Mouse (Mus musculus) layer of hippocampus, adult 11-12 months (tissue): Measurements from ENCODE around the gene Hsd3b4.
"Not testable (repeated sequence)": the region's sequence is repeated elsewhere in the genome, so short reads cannot be mapped to it uniquely, and the experiment has no call there.

Experiments used
- DNase-seq: peaks from one replicate; pipeline ENCODE4 v3.0.0; 2022; ENCODE audit warnings: low spot score

Hsd3b4 gene

GRCm38 (mm10) chr3:98510414-98510813 is at the start of gene Hsd3b4:
Gene Hsd3b4 (minus strand): TSS chr3:98510514.
- DNase-seq = not testable (repeated sequence)

- not testable (repeated sequence) for DNase-seq
These were observed 40.5 kb upstream of the Hsd3b4 start for GRCm38 (mm10) chr3:98550832-98551231.

- not testable (repeated sequence) for DNase-seq
These were observed 39.9 kb upstream of the Hsd3b4 start for GRCm38 (mm10) chr3:98550215-98550614.

GRCm38 (mm10) chr3:98548495-98548894 is 38.2 kb upstream of the Hsd3b4 start:
- not testable (repeated sequence) for DNase-seq

- not testable (repeated sequence) for DNase-seq
These were observed 37.3 kb upstream of the Hsd3b4 start for GRCm38 (mm10) chr3:98547641-98548040.

- DNase-seq = not testable (repeated sequence)
These were observed 14.7 kb upstream of the Hsd3b4 start for GRCm38 (mm10) chr3:98524978-98525377.

- DNase-seq = not testable (repeated sequence)
These were observed 14.2 kb upstream of the Hsd3b4 start for GRCm38 (mm10) chr3:98524552-98524951.

- not testable (repeated sequence) for DNase-seq
These were observed 12.5 kb upstream of the Hsd3b4 start for GRCm38 (mm10) chr3:98522779-98523178.

- not testable (repeated sequence) for DNase-seq
These were observed 3.1 kb downstream of the Hsd3b4 start for GRCm38 (mm10) chr3:98507229-98507628.

GRCm38 (mm10) chr3:98497401-98497800 is 12.9 kb downstream of the Hsd3b4 start:
- not testable (repeated sequence) for DNase-seq

- DNase-seq = not testable (repeated sequence)
These were observed 13.6 kb downstream of the Hsd3b4 start for GRCm38 (mm10) chr3:98496762-98497161.

- DNase-seq = not testable (repeated sequence)
These were observed 15.3 kb downstream of the Hsd3b4 start for GRCm38 (mm10) chr3:98495055-98495454.

GRCm38 (mm10) chr3:98494184-98494583 is 16.1 kb downstream of the Hsd3b4 start:
- not testable (repeated sequence) for DNase-seq

GRCm38 (mm10) chr3:98471499-98471898 is 38.8 kb downstream of the Hsd3b4 start:
- DNase-seq = not testable (repeated sequence)

GRCm38 (mm10) chr3:98471057-98471456 is 39.3 kb downstream of the Hsd3b4 start:
- not testable (repeated sequence) for DNase-seq

GRCm38 (mm10) chr3:98469323-98469722 is 41.0 kb downstream of the Hsd3b4 start:
- not testable (repeated sequence) for DNase-seq

GRCm38 (mm10) chr3:98457026-98457425 is 53.3 kb downstream of the Hsd3b4 start, which contains the start of gene Gm4450:
Gene Gm4450 (minus strand): TSS chr3:98457126.
- DNase-seq = not testable (repeated sequence)

GRCm38 (mm10) chr3:98453786-98454185 is 56.5 kb downstream of the Hsd3b4 start:
- DNase-seq = not testable (repeated sequence)
